Mouse (Mus musculus) liver, embryonic 14.5 days (tissue): Measurements from ENCODE around the gene Igfbp2.

ENCODE experiments used
- CTCF ChIP-seq: IDR thresholded peaks from 2 replicates; pipeline ENCODE4 v1.5.1; 2016; ENCODE audit warnings: antibody characterized with exemption, low read depth, control low read depth
- EP300 ChIP-seq: IDR thresholded peaks from 2 replicates; pipeline ENCODE4 v1.6.1; 2016; ENCODE audit warnings: antibody characterized with exemption, low read depth

GRCm38 (mm10) chr1:72798441-72798840, 25.9 kb upstream of the Igfbp2 start:
- no peak for TF ChIP-seq CTCF
- no peak for TF ChIP-seq EP300
